Mouse (Mus musculus) forebrain, embryonic 16.5 days (tissue): ENCODE data around the gene Cdc42ep1. TPM values are rescaled to one million over a fixed set of nuclear protein-coding genes. Genes with fewer than 3 reads are reported as not detected.
A peak's percentile ranks its signal among the peaks of the same experiment; 100 is the strongest.

ENCODE experiments used
- ATAC-seq: fragments of 200-750 bp; cut with Nextera tagmentation; 2 replicates; pipeline ENCODE4 v1.8.0; 2017; ENCODE audit warnings: mild to moderate bottlenecking, moderate library complexity
- H3K27ac ChIP-seq: fragments of 300-500 bp; sonication (generic); 2 replicates; pipeline ENCODE4 v1.5.1; 2014; ENCODE audit warnings: low read length, control low read depth
- H3K27me3 ChIP-seq: fragments of 300-500 bp; sonication (generic); replicated peaks from 2 replicates; pipeline ENCODE4 v1.6.1; 2014; ENCODE audit warnings: low read length; ENCODE audit not compliant: control insufficient read depth, insufficient read depth
- H3K36me3 ChIP-seq: fragments of 300-500 bp; sonication (generic); 2 replicates; pipeline ENCODE4 v1.6.1; 2014; ENCODE audit not compliant: control insufficient read depth, insufficient read depth
- H3K4me1 ChIP-seq: fragments of 300-500 bp; sonication (generic); replicated peaks from 2 replicates; pipeline ENCODE4 v1.6.1; 2014; ENCODE audit warnings: low read length; ENCODE audit not compliant: control insufficient read depth, insufficient read depth
- H3K4me2 ChIP-seq: fragments of 300-500 bp; sonication (generic); 2 replicates; pipeline ENCODE4 v1.6.1; 2014; ENCODE audit warnings: mild to moderate bottlenecking, low read length, control low read depth
- H3K4me3 ChIP-seq: fragments of 300-500 bp; sonication (generic); replicated peaks from 2 replicates; pipeline ENCODE4 v1.5.1; 2014; ENCODE audit warnings: mild to moderate bottlenecking, low read length, control low read depth
- H3K9ac ChIP-seq: fragments of 300-500 bp; sonication (generic); replicated peaks from 2 replicates; pipeline ENCODE4 v1.6.1; 2014; ENCODE audit warnings: low read depth, low read length, control low read depth
- H3K9me3 ChIP-seq: fragments of 300-500 bp; sonication (generic); 2 replicates; pipeline ENCODE4 v1.6.1; 2016; ENCODE audit warnings: low read length; ENCODE audit not compliant: control insufficient read depth
- WGBS: fragments of 180-500 bp; shearing (Covaris S2); extraction: QIAGEN DNeasy Blood & Tissue Kit; methylation state at CpG from one replicate; pipeline ENCODE4 v1.1.7; 2014; 5-methylcytosine and 5-hydroxymethylcytosine counted together
- polyA plus RNA-seq: library from polyadenylated mRNA; unstranded; fragments of >200 nt; fragmentation: Nextera tagmentation; extraction: Ambion mirVana; gene quantifications from 2 replicates; pipeline ENCODE4 v1.2.1, GENCODE M21; 2015

The Cdc42ep1 gene
- polyA plus RNA-seq, 1 experiment from 2014 or later: 9.7 TPM

GRCm38 (mm10) chr15:78868826-78869233, 26.4 kb downstream of the Cdc42ep1 start:
- no peaks in the 10 kb centered on the region for H3K36me3 ChIP-seq
- H3K27me3 ChIP-seq: no peaks in the 10 kb centered on the region
- H3K4me1 ChIP-seq: peaks cover 11% of the 10 kb centered on the region
- H3K27ac ChIP-seq: peak overlapping the region; percentile 17
- H3K9ac ChIP-seq: no peak overlapping the region
- WGBS: 16% methylated on average over 7 of the region's 7 CpGs
- H3K9me3 ChIP-seq: no peaks in the 10 kb centered on the region
- H3K4me2 ChIP-seq: no peak overlapping the region
- no peak overlapping the region for H3K4me3 ChIP-seq
- peak; percentile 73 for ATAC-seq

GRCm38 (mm10) chr15:78869775-78870174, 27.4 kb downstream of the Cdc42ep1 start:
- Histone ChIP-seq H3K9ac (no peak overlapping the region), H3K9me3 (no peaks in the 10 kb centered on the region), H3K4me1 (peaks cover 11% of the 10 kb centered on the region), H3K4me2 (no peak overlapping the region), H3K27me3 (no peaks in the 10 kb centered on the region), H3K36me3 (no peaks in the 10 kb centered on the region), H3K27ac (no peak overlapping the region), H3K4me3 (no peak overlapping the region)
- WGBS: 25% methylated on average over 6 of the region's 6 CpGs
- ATAC-seq: no peak

GRCm38 (mm10) chr15:78872021-78872608, 29.7 kb downstream of the Cdc42ep1 start:
- WGBS: 57% methylated on average over 5 of the region's 5 CpGs
- H3K27me3 ChIP-seq: no peaks in the 10 kb centered on the region
- no peaks in the 10 kb centered on the region for H3K9me3 ChIP-seq
- H3K4me3 ChIP-seq: no peak overlapping the region
- H3K27ac ChIP-seq: no peak overlapping the region
- H3K36me3 ChIP-seq: no peaks in the 10 kb centered on the region
- ATAC-seq: no peak
- no peak overlapping the region for H3K9ac ChIP-seq
- H3K4me2 ChIP-seq: no peak overlapping the region
- H3K4me1 ChIP-seq: peaks cover 24% of the 10 kb centered on the region

- 37% methylated on average over 13 of the region's 13 CpGs for WGBS
- peaks cover 23% of the 10 kb centered on the region for H3K4me1 ChIP-seq
- H3K9me3 ChIP-seq: no peaks in the 10 kb centered on the region
- H3K4me2 ChIP-seq: no peak overlapping the region
- peak overlapping the region; percentile 77 for H3K27ac ChIP-seq
- no peaks in the 10 kb centered on the region for H3K36me3 ChIP-seq
- no peaks in the 10 kb centered on the region for H3K27me3 ChIP-seq
- peak overlapping the region; percentile 15; the same call in 1 of the 2 replicates for H3K9ac ChIP-seq
- ATAC-seq: no peak
- no peak overlapping the region for H3K4me3 ChIP-seq
These were observed 31.5 kb downstream of the Cdc42ep1 start for GRCm38 (mm10) chr15:78873803-78874435.

GRCm38 (mm10) chr15:78874989-78875388, 32.6 kb downstream of the Cdc42ep1 start:
- Histone ChIP-seq H3K9me3 (no peaks in the 10 kb centered on the region), H3K4me2 (no peak overlapping the region), H3K4me1 (peaks cover 27% of the 10 kb centered on the region), H3K27me3 (no peaks in the 10 kb centered on the region), H3K9ac (no peak overlapping the region), H3K4me3 (no peak overlapping the region), H3K27ac (no peak overlapping the region), H3K36me3 (no peaks in the 10 kb centered on the region)
- ATAC-seq: no peak
- WGBS: 72% methylated on average over 8 of the region's 8 CpGs

GRCm38 (mm10) chr15:78875537-78875936, 33.1 kb downstream of the Cdc42ep1 start:
- no peaks in the 10 kb centered on the region for H3K9me3 ChIP-seq
- H3K9ac ChIP-seq: no peak overlapping the region
- H3K36me3 ChIP-seq: no peaks in the 10 kb centered on the region
- H3K4me1 ChIP-seq: peaks cover 27% of the 10 kb centered on the region
- 79% methylated on average over 5 of the region's 5 CpGs for WGBS
- H3K27me3 ChIP-seq: no peaks in the 10 kb centered on the region
- no peak for ATAC-seq
- H3K27ac ChIP-seq: peak overlapping the region; percentile 98
- H3K4me3 ChIP-seq: no peak overlapping the region
- peak overlapping the region; percentile 58; the same call in 1 of the 2 replicates for H3K4me2 ChIP-seq

GRCm38 (mm10) chr15:78876258-78876696, 33.9 kb downstream of the Cdc42ep1 start:
- Histone ChIP-seq H3K4me2 (peak overlapping the region; percentile 58), H3K4me1 (peaks cover 27% of the 10 kb centered on the region), H3K27me3 (no peaks in the 10 kb centered on the region), H3K9me3 (no peaks in the 10 kb centered on the region), H3K9ac (peak overlapping the region; percentile 84), H3K27ac (peak overlapping the region; percentile 98), H3K4me3 (peak overlapping the region; percentile 80), H3K36me3 (peaks cover 3% of the 10 kb centered on the region; the same call in 1 of the 2 replicates)
- WGBS: 4% methylated on average over 17 of the region's 17 CpGs
- ATAC-seq: 0 out of 2 replicates have a peak, but pooled peaks have one; percentile 13

GRCm38 (mm10) chr15:78876991-78877809, 34.8 kb downstream of the Cdc42ep1 start, which contains the start of gene Gga1:
TSS of gene Gga1 (plus strand) at chr15:78877190.
- Histone ChIP-seq H3K27ac (peak within 1 kb of the TSS; percentile 98), H3K4me1 (peaks cover 27% of the 10 kb centered on the region), H3K9me3 (no peaks in the 10 kb centered on the region), H3K36me3 (peaks cover 9% of the 10 kb centered on the region; the same call in 1 of the 2 replicates), H3K4me2 (peak within 1 kb of the TSS; percentile 80), H3K4me3 (peak within 1 kb of the TSS; percentile 80), H3K9ac (peak within 1 kb of the TSS; percentile 84), H3K27me3 (no peaks in the 10 kb centered on the region)
- under 1% methylated on average over 73 of the region's 95 CpGs for WGBS
- peak; percentile 92 for ATAC-seq
